Mouse (Mus musculus) myocyte (in vitro differentiated cells): ENCODE results near the gene Gm49337. TPM values are rescaled to one million over a fixed set of nuclear protein-coding genes. Genes with fewer than 3 reads are reported as not detected.
A peak's percentile ranks its signal among the peaks of the same experiment; 100 is the strongest.

Experiments used
- H3K27me3 ChIP-seq: one replicate; pipeline ENCODE4 v1.6.1; 2011; ENCODE audit not compliant: control insufficient read depth, insufficient read depth, insufficient read length
- H3K36me3 ChIP-seq: one replicate; pipeline ENCODE4 v1.6.1; 2011; ENCODE audit not compliant: control insufficient read depth, insufficient read depth
- H3K4me2 ChIP-seq: one replicate; pipeline ENCODE4 v1.6.1; 2011; ENCODE audit warnings: low read depth, control low read depth
- H3K4me3 ChIP-seq: one replicate; pipeline ENCODE4 v1.5.1; 2011; ENCODE audit warnings: mild to moderate bottlenecking, control low read depth, moderate library complexity
- H3K79me2 ChIP-seq: one replicate; pipeline ENCODE4 v1.6.1; 2011; ENCODE audit not compliant: control insufficient read depth, insufficient read depth
- H3ac ChIP-seq: one replicate; pipeline ENCODE4 v1.6.1; 2011; ENCODE audit not compliant: control insufficient read depth, insufficient read length
- CEBPB ChIP-seq: IDR thresholded peaks from 2 replicates; pipeline ENCODE4 v1.6.1; 2011; ENCODE audit warnings: mild to moderate bottlenecking, moderate library complexity; ENCODE audit not compliant: poor library complexity, insufficient read depth, severe bottlenecking
- E2F4 ChIP-seq: IDR thresholded peaks from one replicate; pipeline ENCODE4 v1.6.1; 2011; ENCODE audit warnings: mild to moderate bottlenecking, control low read depth, moderate library complexity; ENCODE audit not compliant: insufficient read depth
- MAX ChIP-seq: IDR thresholded peaks from one replicate; pipeline ENCODE4 v1.6.1; 2011; ENCODE audit warnings: low read depth, mild to moderate bottlenecking, control low read depth
- MYOD1 ChIP-seq, 3 experiments: IDR thresholded peaks; one replicate each; pipeline ENCODE4 v1.6.1; 2011; ENCODE audit warnings: control low read depth in 2 of 3, low read depth in 2 of 3, mild to moderate bottlenecking in 2 of 3, moderate library complexity in 1 of 3; ENCODE audit not compliant: insufficient read length in 2 of 3, control insufficient read depth in 1 of 3
- MYOG ChIP-seq, 3 experiments: IDR thresholded peaks; one replicate each; pipeline ENCODE4 v1.6.1; 2011; ENCODE audit warnings: control low read depth in 2 of 3, low read depth in 2 of 3, mild to moderate bottlenecking in 2 of 3; ENCODE audit not compliant: insufficient read length in 2 of 3, control insufficient read depth in 1 of 3, insufficient read depth in 1 of 3
- POLR2A ChIP-seq: IDR thresholded peaks from one replicate; pipeline ENCODE4 v1.6.1; 2011; ENCODE audit warnings: low read depth, mild to moderate bottlenecking, control low read depth, moderate library complexity; ENCODE audit not compliant: insufficient read length
- POLR2AphosphoS2 ChIP-seq: IDR thresholded peaks from one replicate; pipeline ENCODE4 v1.6.1; 2011; ENCODE audit warnings: low read depth, control low read depth; ENCODE audit not compliant: insufficient read length
- REST ChIP-seq: IDR thresholded peaks from one replicate; pipeline ENCODE4 v1.6.1; 2011; ENCODE audit warnings: mild to moderate bottlenecking, control low read depth, moderate library complexity; ENCODE audit not compliant: insufficient read depth, insufficient read length
- SRF ChIP-seq: IDR thresholded peaks from one replicate; pipeline ENCODE4 v1.6.1; 2011; ENCODE audit warnings: low read depth; ENCODE audit not compliant: control insufficient read depth, insufficient read length
- TCF12 ChIP-seq: IDR thresholded peaks from one replicate; pipeline ENCODE4 v1.6.1; 2011; ENCODE audit warnings: mild to moderate bottlenecking, control low read depth; ENCODE audit not compliant: poor library complexity, insufficient read depth, severe bottlenecking
- TCF3 ChIP-seq: IDR thresholded peaks from one replicate; pipeline ENCODE4 v1.6.1; 2011; ENCODE audit warnings: low read depth, control low read depth; ENCODE audit not compliant: insufficient read length
- USF1 ChIP-seq: IDR thresholded peaks from one replicate; pipeline ENCODE4 v1.6.1; 2011; ENCODE audit warnings: low read depth, mild to moderate bottlenecking, control low read depth, moderate library complexity
- polyA plus RNA-seq: library from polyadenylated mRNA; unstranded; fragments of >200 nt; fragmentation: generic; extraction: Trizol; gene quantifications from one replicate; pipeline ENCODE4 v1.2.1, GENCODE M21; 2012; ENCODE audit warnings: missing spikeins

Gm49337 gene
- polyA plus RNA-seq, 1 experiment: not detected

DNA sequence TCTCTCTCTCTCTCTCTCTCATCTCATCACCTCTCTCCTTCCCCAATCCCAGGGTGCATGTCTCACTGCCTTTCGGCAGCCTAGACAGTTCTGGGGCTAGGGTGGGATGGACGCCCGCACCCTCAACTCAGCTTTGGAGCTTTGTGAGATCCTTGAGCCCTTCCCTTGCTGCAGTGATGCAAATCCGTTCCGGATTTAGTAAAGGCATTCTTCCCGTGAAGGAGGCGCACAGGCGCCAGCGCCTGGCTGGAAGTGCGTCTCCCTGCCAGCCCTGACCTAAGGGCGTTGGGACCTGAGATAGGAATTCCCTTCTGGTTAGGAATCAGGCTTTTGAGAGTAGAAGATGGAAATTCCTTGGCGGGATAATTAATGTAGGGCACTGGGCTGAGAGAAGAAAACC, 9.6 kb downstream of the Gm49337 start:
- Histone ChIP-seq H3K4me2 (no peak overlapping the region), H3ac (no peak overlapping the region), H3K4me3 (no peak overlapping the region), H3K36me3 (no peaks in the 10 kb centered on the region), H3K27me3 (no peaks in the 10 kb centered on the region), H3K79me2 (no peaks in the 10 kb centered on the region)
- no peak for TF ChIP-seq E2F4
- no peak for TF ChIP-seq CEBPB
- no peak for TF ChIP-seq TCF3
- no peak for TF ChIP-seq MAX
- no peak for TF ChIP-seq POLR2A
- TF ChIP-seq TCF12: no peak
- TF ChIP-seq REST: no peak
- no peak for TF ChIP-seq MYOD1 (IDR thresholded peaks at IDR 0.05; ENCODE audit: control insufficient read depth in 1 of 3, insufficient read length in 2 of 3, low read depth in 2 of 3)
- TF ChIP-seq POLR2AphosphoS2: no peak
- TF ChIP-seq SRF: no peak

DNA sequence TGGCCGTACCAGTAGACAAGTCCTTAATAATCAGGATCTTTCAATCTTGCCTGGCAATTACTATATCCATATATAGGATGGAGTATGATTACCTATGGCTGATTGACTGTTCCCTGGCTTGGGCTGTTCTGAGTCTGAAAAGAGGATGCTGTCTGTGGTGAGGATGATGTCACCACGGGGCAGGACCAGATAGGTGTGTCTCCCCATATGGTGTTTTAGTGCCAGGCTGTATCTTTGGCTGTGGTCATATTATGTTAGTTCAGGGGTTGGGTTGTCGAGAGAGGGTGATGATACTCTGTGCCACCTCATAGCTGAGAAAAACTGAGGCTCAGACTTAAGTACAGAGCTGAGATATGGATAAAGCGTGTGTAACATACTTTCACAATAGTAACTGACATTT, 11.9 kb downstream of the Gm49337 start:
- Histone ChIP-seq H3K27me3 (no peaks in the 10 kb centered on the region), H3K4me2 (no peak overlapping the region), H3K4me3 (no peak overlapping the region), H3K79me2 (no peaks in the 10 kb centered on the region), H3ac (no peak overlapping the region), H3K36me3 (no peaks in the 10 kb centered on the region)
- TF ChIP-seq USF1 (no peak), TCF12 (no peak), POLR2A (no peak), POLR2AphosphoS2 (no peak), E2F4 (no peak), MYOG (IDR thresholded peaks at IDR 0.05; ENCODE audit: control insufficient read depth in 1 of 3, insufficient read depth in 1 of 3, insufficient read length in 2 of 3, low read depth in 2 of 3) (no peak), TCF3 (no peak), MAX (no peak), SRF (no peak), CEBPB (no peak), MYOD1 (IDR thresholded peaks at IDR 0.05; ENCODE audit: control insufficient read depth in 1 of 3, insufficient read length in 2 of 3, low read depth in 2 of 3) (no peak), REST (no peak)

DNA sequence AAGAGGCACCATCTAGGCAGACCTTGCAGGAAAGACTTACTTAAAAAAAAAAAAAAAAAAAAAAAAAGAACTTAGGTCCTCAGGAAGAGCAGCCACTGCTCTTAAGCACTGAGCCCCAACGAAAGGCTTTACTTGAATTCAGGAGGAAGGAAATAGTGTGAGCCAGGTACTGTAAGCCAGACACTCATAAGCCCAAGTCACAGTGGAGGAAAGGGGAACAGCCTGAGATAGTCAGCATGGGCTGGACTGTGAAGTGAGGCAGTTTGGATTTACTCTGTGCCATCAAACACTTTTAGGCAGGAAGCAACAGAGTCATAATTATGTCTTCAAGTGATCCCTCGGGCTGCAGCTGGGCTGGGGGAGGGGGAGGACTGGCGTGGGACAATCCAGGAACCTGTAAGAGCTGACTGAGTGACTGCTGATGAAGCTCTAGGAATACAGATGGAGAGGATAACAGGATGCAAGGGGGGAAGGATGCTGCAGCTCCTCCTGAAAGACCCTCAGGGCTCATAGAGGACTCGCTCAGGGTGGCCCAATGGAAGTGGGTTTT, 19.2 kb downstream of the Gm49337 start:
- peak overlapping the region; percentile 14 for H3K4me2 ChIP-seq
- H3K79me2 ChIP-seq: no peaks in the 10 kb centered on the region
- no peaks in the 10 kb centered on the region for H3K36me3 ChIP-seq
- H3K4me3 ChIP-seq: no peak overlapping the region
- no peaks in the 10 kb centered on the region for H3K27me3 ChIP-seq
- H3ac ChIP-seq: no peak overlapping the region
- TF ChIP-seq MAX: no peak
- TF ChIP-seq POLR2AphosphoS2: no peak
- no peak for TF ChIP-seq SRF
- TF ChIP-seq REST: no peak
- TF ChIP-seq E2F4: no peak
- no peak for TF ChIP-seq POLR2A
- TF ChIP-seq CEBPB: no peak
- TF ChIP-seq TCF3: no peak
- no peak for TF ChIP-seq MYOG (IDR thresholded peaks at IDR 0.05; ENCODE audit: control insufficient read depth in 1 of 3, insufficient read depth in 1 of 3, insufficient read length in 2 of 3, low read depth in 2 of 3)
- no peak for TF ChIP-seq TCF12
- TF ChIP-seq USF1: no peak
- TF ChIP-seq MYOD1 (IDR thresholded peaks at IDR 0.05; ENCODE audit: control insufficient read depth in 1 of 3, insufficient read length in 2 of 3, low read depth in 2 of 3): no peak

DNA sequence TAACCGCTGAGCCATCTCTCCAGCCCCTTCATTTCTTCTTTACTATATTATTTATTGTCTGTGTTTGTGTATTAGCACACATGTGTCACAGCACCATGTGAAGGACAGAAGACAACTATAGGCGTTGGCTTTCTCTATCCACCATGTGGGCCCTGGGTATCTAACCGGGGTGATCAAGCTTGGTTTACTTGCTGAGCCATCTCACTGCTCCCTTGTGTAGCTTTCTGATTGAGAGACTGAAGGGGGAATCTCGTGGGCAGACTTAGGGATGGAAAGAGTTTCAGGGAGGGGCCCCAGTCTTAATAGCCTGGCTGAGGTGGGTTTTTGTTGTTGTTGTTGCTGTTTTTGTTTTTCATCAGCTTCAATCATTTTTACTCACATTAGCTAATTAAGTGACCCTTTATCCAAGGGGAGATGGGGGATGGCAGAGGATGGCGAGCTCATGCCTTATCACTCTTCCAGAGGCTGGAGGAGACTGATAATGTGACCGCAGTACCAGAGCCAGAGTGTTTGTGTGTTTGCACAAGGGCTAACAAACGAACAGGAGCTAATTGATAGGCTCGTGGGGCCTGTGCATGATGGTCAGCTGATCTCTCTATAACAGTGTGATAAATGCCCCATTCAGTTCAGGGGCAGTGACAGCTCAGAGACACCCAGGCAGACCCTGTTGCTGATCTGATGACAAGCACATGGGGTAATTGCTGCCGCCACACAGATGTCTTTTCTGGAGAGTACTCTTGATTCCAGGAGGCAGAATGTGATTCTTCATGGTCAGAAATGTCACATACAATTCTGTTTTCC, 20.6 kb downstream of the Gm49337 start:
- H3K79me2 ChIP-seq: no peaks in the 10 kb centered on the region
- no peaks in the 10 kb centered on the region for H3K27me3 ChIP-seq
- H3K4me3 ChIP-seq: no peak overlapping the region
- no peak overlapping the region for H3K4me2 ChIP-seq
- TF ChIP-seq REST: no peak
- no peak for TF ChIP-seq MYOG (IDR thresholded peaks at IDR 0.05; ENCODE audit: control insufficient read depth in 1 of 3, insufficient read depth in 1 of 3, insufficient read length in 2 of 3, low read depth in 2 of 3)
- no peak for TF ChIP-seq CEBPB
- TF ChIP-seq POLR2AphosphoS2: no peak
- TF ChIP-seq SRF: no peak
- H3K36me3 ChIP-seq: no peaks in the 10 kb centered on the region
- H3ac ChIP-seq: no peak overlapping the region

DNA sequence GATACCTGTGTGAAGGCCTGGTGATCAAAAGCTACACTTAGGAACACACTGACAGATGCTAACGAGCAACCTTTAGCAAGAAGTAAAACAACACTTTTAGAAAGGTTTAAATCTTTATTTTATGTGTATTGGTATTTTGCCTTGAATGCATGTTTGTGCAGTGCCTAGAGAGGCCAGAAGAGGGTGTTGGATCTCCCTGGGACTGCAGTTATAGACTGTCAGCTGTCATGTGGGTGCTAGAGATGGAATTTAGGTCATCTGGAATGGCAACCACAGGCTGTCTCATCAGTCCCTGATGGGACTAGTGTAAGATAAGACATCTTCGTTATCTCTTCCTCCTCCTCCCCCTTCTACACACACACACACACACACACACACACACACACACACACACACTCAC, 25.2 kb downstream of the Gm49337 start:
- TF ChIP-seq MYOD1 (IDR thresholded peaks at IDR 0.05; ENCODE audit: control insufficient read depth in 1 of 3, insufficient read length in 2 of 3, low read depth in 2 of 3) (peak in 2 of 3 experiments; percentile 43 to 71), MAX (no peak), POLR2A (no peak), TCF3 (no peak), USF1 (no peak), MYOG (IDR thresholded peaks at IDR 0.05; ENCODE audit: control insufficient read depth in 1 of 3, insufficient read depth in 1 of 3, insufficient read length in 2 of 3, low read depth in 2 of 3) (peak in 2 of 3 experiments; percentile 71 to 88), CEBPB (no peak), TCF12 (no peak)
- H3K4me2 ChIP-seq: no peak overlapping the region
- H3K36me3 ChIP-seq: no peaks in the 10 kb centered on the region
- H3K4me3 ChIP-seq: no peak overlapping the region
- no peaks in the 10 kb centered on the region for H3K79me2 ChIP-seq
- H3ac ChIP-seq: no peak overlapping the region
- no peaks in the 10 kb centered on the region for H3K27me3 ChIP-seq
